Mouse (Mus musculus): ENCODE data around the gene Cntn2. TPM values are rescaled to one million over a fixed set of nuclear protein-coding genes. Genes with fewer than 3 reads are reported as not detected.

Gene Cntn2
- polyA plus RNA-seq, 2 experiments from 2014 or later, result not detected

- no peak for ATAC-seq
Observed at GRCm38 (mm10) chr1:132557901-132558631, 15.0 kb upstream of the Cntn2 start.

GRCm38 (mm10) chr1:132543789-132544188 is 733 bp upstream of the Cntn2 start:
- no peak for ATAC-seq

GRCm38 (mm10) chr1:132541824-132542599 is 1.0 kb downstream of the Cntn2 start:
- no peak for ATAC-seq

GRCm38 (mm10) chr1:132541171-132541823 is 1.8 kb downstream of the Cntn2 start:
- ATAC-seq, result no peak

GRCm38 (mm10) chr1:132540701-132541100 is 2.4 kb downstream of the Cntn2 start:
- no peak for ATAC-seq

- no peak for ATAC-seq
Observed at GRCm38 (mm10) chr1:132537736-132538135, 5.3 kb downstream of the Cntn2 start.

GRCm38 (mm10) chr1:132536416-132536815 is 6.6 kb downstream of the Cntn2 start:
- ATAC-seq, result no peak

- no peak for ATAC-seq
Observed at GRCm38 (mm10) chr1:132535541-132535940, 7.5 kb downstream of the Cntn2 start.

GRCm38 (mm10) chr1:132533840-132534239 is 9.2 kb downstream of the Cntn2 start:
- no peak for ATAC-seq

- no peak for ATAC-seq
Observed at GRCm38 (mm10) chr1:132532521-132532920, 10.5 kb downstream of the Cntn2 start.

- ATAC-seq, result no peak
Observed at GRCm38 (mm10) chr1:132530631-132531191, 12.3 kb downstream of the Cntn2 start.

- ATAC-seq, result no peak
Observed at GRCm38 (mm10) chr1:132528647-132529334, 14.3 kb downstream of the Cntn2 start.

- ATAC-seq, result no peak
Observed at GRCm38 (mm10) chr1:132528071-132528470, 15.0 kb downstream of the Cntn2 start.

GRCm38 (mm10) chr1:132525832-132526231 is 17.2 kb downstream of the Cntn2 start:
- no peak for ATAC-seq

- no peak for ATAC-seq
Observed at GRCm38 (mm10) chr1:132523920-132524319, 19.1 kb downstream of the Cntn2 start.

GRCm38 (mm10) chr1:132523048-132523447 is 20.0 kb downstream of the Cntn2 start:
- ATAC-seq, result no peak

- ATAC-seq, result no peak
Observed at GRCm38 (mm10) chr1:132520764-132521163, 22.3 kb downstream of the Cntn2 start.

GRCm38 (mm10) chr1:132519734-132520133 is 23.3 kb downstream of the Cntn2 start:
- no peak for ATAC-seq

- ATAC-seq, result no peak
Observed at GRCm38 (mm10) chr1:132518621-132519020, 24.4 kb downstream of the Cntn2 start.

GRCm38 (mm10) chr1:132516776-132517175 is 26.3 kb downstream of the Cntn2 start:
- ATAC-seq, result no peak

- no peak for ATAC-seq
Observed at GRCm38 (mm10) chr1:132515339-132515738, 27.7 kb downstream of the Cntn2 start.

GRCm38 (mm10) chr1:132512106-132512505 is 30.9 kb downstream of the Cntn2 start:
- ATAC-seq, result no peak

- ATAC-seq, result no peak
Observed at GRCm38 (mm10) chr1:132511521-132511920, 31.5 kb downstream of the Cntn2 start.
